Mouse (Mus musculus): ENCODE measurements around the gene Cldn6. TPM values are rescaled to one million over a fixed set of nuclear protein-coding genes. Genes with fewer than 3 reads are reported as not detected.

Gene Cldn6
- polyA plus RNA-seq, 1 experiment from 2014 or later, result 0.17 TPM

DNA sequence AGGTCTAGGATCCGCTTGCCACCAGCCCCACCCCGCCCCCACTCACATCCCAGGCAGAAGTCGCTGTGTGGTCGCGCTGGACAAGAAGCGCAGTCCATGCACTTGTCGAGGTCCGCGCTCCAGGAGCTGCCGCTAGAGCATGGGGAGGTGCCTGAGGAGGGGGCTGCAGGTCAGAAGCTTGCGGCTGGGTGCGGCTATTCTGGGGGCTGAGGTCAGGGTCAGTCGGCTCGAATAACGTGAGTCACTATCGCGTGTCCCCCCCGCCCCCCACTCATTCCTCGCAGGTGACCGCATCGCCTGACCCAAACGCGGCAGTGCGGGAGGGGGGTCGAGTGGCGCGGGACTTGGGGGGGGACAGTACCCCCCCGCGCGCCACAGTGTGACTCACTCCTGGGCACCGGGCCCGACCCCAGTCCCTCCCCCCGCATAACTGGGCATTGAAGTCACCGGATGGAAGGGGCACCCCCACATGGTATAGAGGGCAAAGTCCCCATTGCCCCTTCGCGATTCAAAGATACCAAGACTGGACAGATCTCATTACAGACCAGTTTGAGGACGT, 2.5 kb upstream of the Cldn6 start:
- H3K36me3 ChIP-seq, result no peaks in the 10 kb centered on the region
- H3K4me1 ChIP-seq (replicated peaks), result peaks cover 46% of the 10 kb centered on the region
- H3K4me3 ChIP-seq (replicated peaks), result peak overlapping the region; percentile 46
- no peak overlapping the region for H3K27ac ChIP-seq
- H3K9me3 ChIP-seq, result no peaks in the 10 kb centered on the region
- peak overlapping the region; percentile 62 for H3K9ac ChIP-seq (replicated peaks)
- ATAC-seq, result no peak
- H3K4me2 ChIP-seq (replicated peaks), result peak overlapping the region; percentile 89
- under 1% methylated on average over 36 of the region's 37 CpGs for WGBS
- H3K27me3 ChIP-seq, result peaks cover 71% of the 10 kb centered on the region

DNA sequence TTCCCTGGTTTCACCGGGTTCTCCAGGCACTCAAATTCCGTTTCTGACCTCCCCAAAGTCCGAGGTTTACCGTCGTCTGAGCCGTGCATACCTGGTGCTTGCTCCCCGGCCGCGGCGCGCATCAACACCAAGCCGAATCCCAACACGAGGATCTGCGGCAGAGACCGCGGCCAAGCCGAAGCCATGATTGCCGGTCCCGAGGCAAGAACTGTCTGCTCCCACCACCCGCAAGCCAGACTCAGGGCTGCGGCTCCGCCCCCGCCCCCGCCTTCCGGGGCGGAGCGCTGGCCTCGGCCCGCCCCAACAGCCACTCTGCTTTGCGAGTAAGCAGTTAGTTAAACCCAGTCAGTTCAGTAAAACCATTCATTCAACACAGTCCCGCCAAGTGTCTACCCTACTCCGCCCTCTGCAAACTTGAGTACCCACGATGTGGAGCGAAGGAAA, 1.8 kb upstream of the Cldn6 start, which contains the start of gene Tnfrsf12a:
Tnfrsf12a (minus strand) TSS at position 233 of the 444 bp plus-strand sequence.
- Histone ChIP-seq H3K9ac (replicated peaks) (peak within 1 kb of the TSS; percentile 62), H3K4me2 (replicated peaks) (peak within 1 kb of the TSS; percentile 89), H3K36me3 (no peaks in the 10 kb centered on the region), H3K4me3 (replicated peaks) (peak within 1 kb of the TSS; percentile 46), H3K9me3 (no peaks in the 10 kb centered on the region), H3K4me1 (replicated peaks) (peaks cover 46% of the 10 kb centered on the region), H3K27me3 (peaks cover 78% of the 10 kb centered on the region), H3K27ac (no peak within 1 kb of the TSS)
- no peak for ATAC-seq
- WGBS, result under 1% methylated on average over 34 of the region's 34 CpGs

DNA sequence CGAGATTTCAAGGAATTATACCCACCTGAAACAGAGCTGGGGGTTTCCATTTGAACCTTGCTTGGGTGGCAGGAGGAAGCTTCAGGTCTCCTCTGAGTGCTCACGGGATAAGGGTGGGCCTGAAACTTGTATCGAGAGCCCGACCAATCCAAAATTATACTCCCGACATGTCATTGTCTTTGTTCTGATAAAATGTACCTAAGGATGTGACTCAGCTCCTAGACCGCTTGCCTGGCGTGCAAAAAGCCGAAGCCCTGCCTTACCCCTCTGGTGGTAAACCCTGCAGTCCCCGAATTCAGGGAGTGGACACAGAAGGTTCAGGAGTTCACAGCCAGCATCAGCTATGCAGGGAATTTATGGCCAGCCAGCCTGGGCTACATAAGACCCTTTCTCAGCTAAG, 1.3 kb downstream of the Cldn6 start:
- Histone ChIP-seq H3K4me1 (replicated peaks) (peaks cover 37% of the 10 kb centered on the region), H3K4me2 (replicated peaks) (no peak overlapping the region), H3K27ac (no peak overlapping the region), H3K27me3 (peaks cover 90% of the 10 kb centered on the region), H3K36me3 (no peaks in the 10 kb centered on the region), H3K9me3 (no peaks in the 10 kb centered on the region), H3K9ac (replicated peaks) (no peak overlapping the region), H3K4me3 (replicated peaks) (no peak overlapping the region)
- WGBS, result 81% methylated on average over 9 of the region's 9 CpGs
- ATAC-seq, result no peak

DNA sequence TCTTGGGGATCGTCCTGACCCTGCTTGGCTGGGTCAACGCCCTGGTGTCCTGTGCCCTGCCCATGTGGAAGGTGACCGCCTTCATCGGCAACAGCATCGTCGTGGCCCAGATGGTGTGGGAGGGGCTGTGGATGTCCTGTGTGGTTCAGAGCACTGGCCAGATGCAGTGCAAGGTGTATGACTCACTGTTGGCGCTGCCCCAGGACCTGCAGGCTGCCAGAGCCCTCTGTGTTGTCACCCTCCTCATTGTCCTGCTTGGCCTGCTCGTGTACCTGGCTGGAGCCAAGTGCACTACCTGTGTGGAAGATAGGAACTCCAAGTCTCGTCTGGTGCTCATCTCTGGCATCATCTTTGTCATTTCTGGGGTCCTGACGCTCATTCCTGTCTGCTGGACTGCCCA, 2.0 kb downstream of the Cldn6 start:
- no peak overlapping the region for H3K4me2 ChIP-seq (replicated peaks)
- no peak overlapping the region for H3K4me3 ChIP-seq (replicated peaks)
- no peak overlapping the region for H3K9ac ChIP-seq (replicated peaks)
- H3K36me3 ChIP-seq, result no peaks in the 10 kb centered on the region
- peaks cover 31% of the 10 kb centered on the region for H3K4me1 ChIP-seq (replicated peaks)
- WGBS, result 81% methylated on average over 10 of the region's 10 CpGs
- no peak for ATAC-seq
- peaks cover 82% of the 10 kb centered on the region for H3K27me3 ChIP-seq
- no peaks in the 10 kb centered on the region for H3K9me3 ChIP-seq
- no peak overlapping the region for H3K27ac ChIP-seq

DNA sequence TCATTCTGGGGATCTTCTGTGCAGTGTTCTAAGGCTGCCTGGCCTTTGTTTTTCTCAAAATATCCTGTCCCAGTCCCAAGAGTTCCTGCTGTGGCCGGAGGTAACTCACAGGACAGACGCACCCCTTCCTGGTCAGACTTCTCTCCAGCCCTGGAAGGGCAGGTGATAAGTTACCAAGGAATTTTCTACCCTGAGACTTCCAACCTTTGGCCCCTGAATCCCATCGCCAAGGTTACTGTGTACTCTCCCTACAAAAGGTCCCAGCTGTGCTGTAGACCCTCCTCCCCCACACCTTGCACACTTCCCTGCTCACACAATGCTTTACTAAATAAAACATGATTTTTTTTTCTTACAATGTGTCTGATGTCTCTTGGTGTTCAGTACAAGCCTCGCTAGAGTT, 3.0 kb downstream of the Cldn6 start:
- H3K27me3 ChIP-seq, result peaks cover 74% of the 10 kb centered on the region
- no peak overlapping the region for H3K4me2 ChIP-seq (replicated peaks)
- H3K9me3 ChIP-seq, result no peaks in the 10 kb centered on the region
- H3K9ac ChIP-seq (replicated peaks), result no peak overlapping the region
- peaks cover 21% of the 10 kb centered on the region for H3K4me1 ChIP-seq (replicated peaks)
- H3K36me3 ChIP-seq, result no peaks in the 10 kb centered on the region
- WGBS, result 64% methylated on average over 4 of the region's 4 CpGs
- no peak overlapping the region for H3K27ac ChIP-seq
- H3K4me3 ChIP-seq (replicated peaks), result no peak overlapping the region
- no peak for ATAC-seq

DNA sequence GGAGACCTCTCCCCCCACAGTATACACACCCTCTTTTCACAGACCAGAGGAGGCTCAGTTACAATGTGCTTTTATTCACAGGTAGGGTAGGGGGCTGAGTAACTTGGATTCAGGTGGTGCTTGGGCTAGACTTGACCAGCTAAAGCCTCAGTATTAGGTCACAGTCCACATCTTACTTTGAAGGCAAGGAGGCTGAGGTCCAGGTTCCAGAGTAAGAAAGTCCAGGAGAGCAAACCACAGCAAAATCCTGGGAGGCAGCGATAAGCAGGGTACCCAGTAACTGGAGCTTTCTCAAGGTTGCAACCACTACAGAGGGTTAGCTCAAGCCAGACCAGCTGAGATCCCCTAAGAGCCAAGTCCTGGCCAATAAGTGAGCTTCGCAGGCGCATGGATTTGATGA, 3.5 kb downstream of the Cldn6 start:
- no peak overlapping the region for H3K4me2 ChIP-seq (replicated peaks)
- H3K27ac ChIP-seq, result no peak overlapping the region
- no peak overlapping the region for H3K4me3 ChIP-seq (replicated peaks)
- H3K9me3 ChIP-seq, result no peaks in the 10 kb centered on the region
- peaks cover 17% of the 10 kb centered on the region for H3K4me1 ChIP-seq (replicated peaks)
- H3K9ac ChIP-seq (replicated peaks), result no peak overlapping the region
- H3K36me3 ChIP-seq, result no peaks in the 10 kb centered on the region
- WGBS, result 63% methylated on average over 3 of the region's 3 CpGs
- ATAC-seq, result no peak
- H3K27me3 ChIP-seq, result peaks cover 70% of the 10 kb centered on the region

DNA sequence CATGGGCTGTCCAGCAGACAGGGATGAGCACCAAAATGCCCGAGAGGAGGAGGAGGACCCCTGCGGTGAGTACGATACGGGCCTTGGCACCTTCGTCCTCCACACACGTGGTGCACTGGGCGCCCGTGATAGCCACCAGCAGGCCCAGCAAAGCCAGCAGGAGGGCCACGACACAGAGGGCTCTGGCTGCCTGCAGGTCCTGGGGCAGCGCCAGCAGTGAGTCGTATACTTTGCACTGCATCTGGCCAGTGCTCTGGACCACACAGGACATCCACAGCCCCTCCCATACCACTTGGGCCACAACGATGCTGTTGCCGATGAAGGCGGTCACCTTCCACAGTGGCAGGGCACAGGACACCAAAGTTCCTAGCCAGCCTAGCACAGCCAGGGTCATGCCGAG, 4.2 kb downstream of the Cldn6 start:
- Histone ChIP-seq H3K4me1 (replicated peaks) (peaks cover 17% of the 10 kb centered on the region), H3K9ac (replicated peaks) (no peak overlapping the region), H3K9me3 (no peaks in the 10 kb centered on the region), H3K27me3 (peaks cover 63% of the 10 kb centered on the region), H3K4me3 (replicated peaks) (no peak overlapping the region), H3K27ac (no peak overlapping the region), H3K4me2 (replicated peaks) (peak overlapping the region; percentile 19; the same call in 1 of the 2 replicates), H3K36me3 (no peaks in the 10 kb centered on the region)
- WGBS, result 29% methylated on average over 15 of the region's 15 CpGs
- ATAC-seq, result peak; percentile 24; the same call in 1 of the 2 replicates

DNA sequence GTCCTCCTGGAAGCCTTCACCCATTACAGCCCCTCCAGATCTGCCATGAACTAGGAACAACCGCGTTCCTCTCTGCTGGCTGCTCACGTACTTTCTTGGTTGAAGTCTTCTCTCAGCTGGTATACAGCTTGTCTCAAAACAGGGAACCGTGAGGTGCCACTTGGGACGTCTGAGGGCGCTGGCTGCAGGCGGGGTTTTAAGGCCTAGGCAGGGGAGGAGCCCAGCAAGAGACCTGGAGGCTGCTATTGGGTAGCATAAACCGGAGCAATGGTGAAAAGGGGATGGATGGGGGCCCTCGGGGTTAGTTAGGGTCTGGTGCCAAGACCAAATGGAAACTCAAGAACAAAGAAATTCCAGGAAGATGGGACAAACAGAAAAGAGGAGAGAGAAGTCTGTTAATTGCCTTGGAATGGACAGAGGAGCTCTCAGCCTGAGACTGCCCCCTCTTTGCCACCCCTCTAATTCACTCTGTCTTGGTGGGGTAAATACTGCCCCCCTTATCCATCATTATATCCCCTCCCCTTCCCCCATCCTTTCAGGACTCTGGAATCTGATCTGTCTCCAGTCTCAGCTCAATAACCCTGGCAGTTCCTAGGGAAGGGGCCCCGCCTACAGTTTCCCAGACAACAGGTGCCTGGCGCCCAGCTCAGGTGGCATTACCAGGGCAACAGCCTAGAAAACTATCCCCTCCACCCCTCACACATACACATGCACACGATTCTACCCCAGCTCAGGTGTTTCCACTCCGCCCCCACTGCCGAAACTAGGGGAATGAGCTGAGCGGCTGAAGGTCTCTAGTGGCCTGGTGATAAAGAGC, 5.0 kb downstream of the Cldn6 start, which contains the start of gene Cldn9:
Cldn9 (minus strand) TSS at position 171 of the 817 bp plus-strand sequence.
- Histone ChIP-seq H3K4me2 (replicated peaks) (peak within 1 kb of the TSS; percentile 19; the same call in 1 of the 2 replicates), H3K4me3 (replicated peaks) (no peak within 1 kb of the TSS), H3K4me1 (replicated peaks) (peaks cover 16% of the 10 kb centered on the region), H3K27ac (no peak within 1 kb of the TSS), H3K9ac (replicated peaks) (no peak within 1 kb of the TSS), H3K36me3 (no peaks in the 10 kb centered on the region), H3K9me3 (no peaks in the 10 kb centered on the region), H3K27me3 (peaks cover 55% of the 10 kb centered on the region)
- ATAC-seq, result peak; percentile 57
- WGBS, result 13% methylated on average over 15 of the region's 15 CpGs

DNA sequence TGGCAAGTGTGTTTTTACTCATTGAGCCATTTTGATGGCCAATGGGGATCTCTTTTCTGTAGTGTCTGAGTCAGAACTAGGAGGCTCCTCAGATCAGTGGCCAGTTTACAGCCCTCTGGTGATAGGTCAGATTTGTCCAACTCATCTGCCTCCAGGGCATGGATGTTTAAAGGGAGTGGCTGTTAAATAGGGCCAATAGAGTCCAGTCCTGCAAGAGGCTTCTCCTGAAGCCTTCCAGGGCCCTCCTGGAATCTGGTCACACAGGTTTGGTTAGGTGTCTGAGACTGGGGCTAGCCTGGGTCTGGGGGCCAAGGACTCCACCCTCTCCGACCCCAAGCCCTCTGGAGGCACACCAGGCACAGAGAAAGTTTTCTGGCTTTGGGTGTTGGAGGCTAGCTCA, 15.4 kb downstream of the Cldn6 start:
- H3K9me3 ChIP-seq, result no peaks in the 10 kb centered on the region
- H3K27ac ChIP-seq, result no peak overlapping the region
- H3K36me3 ChIP-seq, result no peaks in the 10 kb centered on the region
- H3K4me3 ChIP-seq (replicated peaks), result no peak overlapping the region
- H3K9ac ChIP-seq (replicated peaks), result no peak overlapping the region
- WGBS, result 63% methylated on average over 1 of the region's 1 CpGs
- peaks cover 6% of the 10 kb centered on the region; the same call in 1 of the 2 replicates for H3K4me1 ChIP-seq (replicated peaks)
- no peak for ATAC-seq
- H3K27me3 ChIP-seq, result peaks cover 37% of the 10 kb centered on the region
- H3K4me2 ChIP-seq (replicated peaks), result no peak overlapping the region

DNA sequence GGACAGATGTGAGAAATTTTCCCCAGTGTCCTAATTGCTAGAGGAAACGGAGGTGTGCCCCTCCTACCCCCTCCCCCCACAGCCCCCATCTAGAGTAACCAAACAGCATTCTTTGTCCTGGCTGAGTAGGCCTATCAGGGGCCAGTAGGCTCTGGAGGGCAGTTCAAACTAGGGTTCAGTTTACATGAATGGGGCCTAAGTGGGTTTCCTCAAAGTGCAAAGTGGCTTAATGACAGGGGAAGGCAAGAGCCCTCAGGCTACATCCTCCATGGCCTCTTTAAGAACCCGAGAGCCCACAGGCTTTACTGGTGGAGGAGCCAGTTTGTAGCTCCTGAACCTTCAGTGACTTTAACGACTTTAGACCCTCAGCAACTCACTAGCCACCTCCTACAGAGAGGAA, 16.8 kb downstream of the Cldn6 start:
- peaks cover 42% of the 10 kb centered on the region for H3K27me3 ChIP-seq
- H3K9ac ChIP-seq (replicated peaks), result no peak overlapping the region
- no peaks in the 10 kb centered on the region for H3K9me3 ChIP-seq
- WGBS, result 18% methylated on average over 3 of the region's 3 CpGs
- ATAC-seq, result no peak
- no peak overlapping the region for H3K4me2 ChIP-seq (replicated peaks)
- no peak overlapping the region for H3K4me3 ChIP-seq (replicated peaks)
- peaks cover 10% of the 10 kb centered on the region; the same call in 1 of the 2 replicates for H3K4me1 ChIP-seq (replicated peaks)
- no peaks in the 10 kb centered on the region for H3K36me3 ChIP-seq
- H3K27ac ChIP-seq, result no peak overlapping the region

DNA sequence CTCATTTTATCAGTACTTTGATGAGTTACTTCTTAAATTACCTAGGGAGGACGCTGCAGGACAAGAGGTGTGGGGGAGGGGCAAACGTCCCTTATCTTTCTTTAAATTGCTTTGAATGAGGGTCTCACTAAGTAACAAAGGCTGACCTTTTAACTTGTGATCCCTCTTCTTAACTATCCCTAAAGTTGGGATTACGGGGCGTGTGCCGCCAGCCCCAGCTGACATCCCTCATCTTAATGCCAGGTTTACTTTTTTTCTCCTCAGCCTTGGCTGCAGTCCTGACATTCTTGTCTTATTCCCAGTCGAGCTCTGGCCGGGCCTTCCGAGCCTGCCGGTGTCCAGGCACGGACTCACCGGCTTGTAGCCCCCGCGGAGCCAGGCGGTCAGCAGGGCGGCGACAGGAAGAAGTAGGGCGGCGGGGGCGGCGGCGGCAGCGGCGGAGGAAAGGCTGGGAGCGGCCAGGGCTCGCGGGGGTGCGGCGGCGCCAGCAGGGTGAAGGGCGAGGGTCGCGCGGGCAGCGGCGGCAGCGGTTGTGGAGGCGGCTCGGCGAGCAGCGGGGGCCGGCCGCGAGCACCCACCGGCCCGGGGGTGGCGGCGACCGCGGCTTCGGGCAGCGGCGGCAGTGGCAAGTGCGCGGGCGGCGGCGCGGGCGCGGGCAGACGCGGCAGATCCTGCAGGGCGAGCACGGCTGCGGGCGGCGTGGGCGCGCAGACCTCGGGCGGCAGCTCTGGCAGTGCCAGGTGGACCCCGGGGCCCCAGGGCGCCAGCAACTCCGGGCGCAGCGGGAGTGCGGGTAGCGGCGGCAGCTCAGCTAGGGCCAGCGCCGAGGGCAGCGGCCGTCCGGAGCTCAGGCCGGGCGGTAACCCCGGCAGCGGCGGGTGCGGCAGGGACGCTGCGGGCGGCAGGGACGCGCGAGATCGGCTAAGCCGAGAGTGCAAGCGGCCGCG, 20.4 kb downstream of the Cldn6 start:
- peak overlapping the region; percentile 70 for H3K4me3 ChIP-seq (replicated peaks)
- H3K9ac ChIP-seq (replicated peaks), result peak overlapping the region; percentile 74
- under 1% methylated on average over 62 of the region's 101 CpGs for WGBS
- peaks cover 10% of the 10 kb centered on the region; the same call in 1 of the 2 replicates for H3K4me1 ChIP-seq (replicated peaks)
- H3K36me3 ChIP-seq, result no peaks in the 10 kb centered on the region
- peak overlapping the region; percentile 90 for H3K4me2 ChIP-seq (replicated peaks)
- H3K27me3 ChIP-seq, result peaks cover 51% of the 10 kb centered on the region
- peak; percentile 78 for ATAC-seq
- H3K9me3 ChIP-seq, result no peaks in the 10 kb centered on the region
- 0 out of 2 replicates have a peak overlapping the region, but pooled peaks have one; percentile 8 for H3K27ac ChIP-seq

Measured in midbrain, embryonic 13.5 days (tissue).